Mouse (Mus musculus) cerebellum, postnatal 14 days (tissue): Measurements from ENCODE around the gene Gm13762.
"Not testable (repeated sequence)": the region's sequence is repeated elsewhere in the genome, so short reads cannot be mapped to it uniquely, and the experiment has no call there.

ENCODE experiments used
- DNase-seq, 2 experiments: peaks; one replicate each; pipeline ENCODE4 v3.0.0; 2021; ENCODE audit warnings: mixed read lengths in 2 of 2

Gene Gm13762

GRCm38 (mm10) chr2:88980181-88980580, at the start of gene Gm13762:
Gm13762 (minus strand) TSS chr2:88980281.
- DNase-seq: no peak

GRCm38 (mm10) chr2:89021436-89021835, 41.4 kb upstream of the Gm13762 start:
- not testable (repeated sequence) for DNase-seq

- no peak for DNase-seq
These were observed 38.2 kb upstream of the Gm13762 start, which contains the start of gene Olfr1216 for GRCm38 (mm10) chr2:89018240-89018639. Olfr1216 (minus strand) TSS chr2:89018340.

- no peak for DNase-seq
These were observed 26.8 kb upstream of the Gm13762 start, which contains the start of gene Olfr1215 for GRCm38 (mm10) chr2:89006873-89007272. Olfr1215 (minus strand) TSS chr2:89006973.

GRCm38 (mm10) chr2:88992553-88992952, 12.5 kb upstream of the Gm13762 start, which contains the start of gene Olfr1214:
Olfr1214 (minus strand) TSS chr2:88992653.
- no peak for DNase-seq

GRCm38 (mm10) chr2:88953669-88954068, 26.4 kb downstream of the Gm13762 start, which contains the start of gene Olfr1212:
Olfr1212 (plus strand) TSS chr2:88953969.
- DNase-seq: no peak

- no peak for DNase-seq
These were observed 42.1 kb downstream of the Gm13762 start, which contains the start of gene Olfr1211 for GRCm38 (mm10) chr2:88938011-88938410. Olfr1211 (minus strand) TSS chr2:88938111.
